Mouse (Mus musculus) cerebellum, postnatal 10 days (tissue): ENCODE results near the gene Id1.

Source experiments
- DNase-seq, 2 experiments: peaks; one replicate each; pipeline ENCODE4 v3.0.0; 2021; ENCODE audit warnings: mixed read lengths in 2 of 2

The Id1 gene

DNA sequence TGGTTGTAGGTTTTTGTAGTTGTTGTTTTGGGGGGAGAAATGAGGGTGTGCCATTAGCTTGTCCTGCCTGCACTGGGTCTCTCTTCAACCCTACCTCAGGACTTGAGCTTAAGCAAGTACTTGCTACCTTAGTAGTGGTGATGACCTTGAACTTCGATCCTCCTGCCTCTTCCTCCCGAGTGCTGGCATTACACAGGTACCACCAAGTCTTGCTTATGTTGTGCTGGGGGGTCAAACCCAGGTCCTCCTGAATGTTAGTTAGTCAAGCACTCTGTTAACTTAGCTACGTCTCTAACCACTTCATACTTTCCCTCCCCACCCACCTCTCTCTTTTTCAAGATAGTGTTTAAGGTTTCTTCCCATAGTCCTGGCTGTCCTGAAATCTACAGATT is 11.7 kb upstream of the Id1 start:
- no peak for DNase-seq

DNA sequence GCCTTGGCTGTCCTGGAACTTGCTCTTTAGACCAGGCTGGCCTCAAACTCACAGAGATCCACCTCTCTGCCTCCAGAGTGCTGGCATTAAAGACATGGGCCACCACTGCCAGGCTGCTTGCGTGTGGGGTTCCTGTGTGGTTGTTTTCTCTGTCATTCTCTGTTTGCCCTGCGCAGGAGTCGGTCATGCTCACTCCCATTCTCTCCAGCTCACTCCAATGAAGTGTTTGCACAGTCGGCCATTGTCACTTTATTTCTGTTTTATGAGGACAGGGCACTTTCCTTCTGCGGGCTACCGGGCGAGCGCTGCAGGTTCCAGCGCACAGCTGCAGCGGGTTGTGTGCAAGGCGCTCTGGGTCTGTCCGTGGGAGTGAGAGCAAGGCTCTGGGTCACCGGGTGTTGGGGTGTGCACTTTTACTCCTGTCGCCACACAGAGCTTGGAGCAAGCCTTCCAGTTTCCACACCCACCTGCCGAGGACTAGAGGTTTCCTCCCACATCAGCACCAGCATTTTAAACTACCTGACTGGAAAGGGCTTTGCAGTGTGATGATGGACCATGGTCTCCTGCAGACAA is 10.8 kb upstream of the Id1 start:
- no peak for DNase-seq

DNA sequence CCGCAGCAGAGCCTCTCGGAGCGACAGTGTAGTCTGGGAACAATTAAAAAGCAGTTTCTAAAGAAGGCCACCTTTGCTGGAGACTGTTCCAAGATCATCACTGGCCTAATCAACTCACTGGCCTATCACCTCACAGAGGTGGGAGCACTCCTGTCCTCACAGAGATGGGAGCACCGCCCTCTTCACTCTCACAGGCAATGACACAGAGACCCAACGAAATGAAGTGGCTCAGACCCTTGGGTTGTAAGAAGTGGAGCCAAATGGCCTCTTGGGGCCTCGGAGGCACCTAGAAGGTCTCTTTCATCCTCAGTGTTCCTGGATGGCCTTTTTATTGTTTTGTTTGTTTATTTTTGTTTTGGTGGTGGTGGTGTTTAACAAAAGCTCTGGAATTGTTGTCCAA is 9.8 kb upstream of the Id1 start:
- no peak for DNase-seq

DNA sequence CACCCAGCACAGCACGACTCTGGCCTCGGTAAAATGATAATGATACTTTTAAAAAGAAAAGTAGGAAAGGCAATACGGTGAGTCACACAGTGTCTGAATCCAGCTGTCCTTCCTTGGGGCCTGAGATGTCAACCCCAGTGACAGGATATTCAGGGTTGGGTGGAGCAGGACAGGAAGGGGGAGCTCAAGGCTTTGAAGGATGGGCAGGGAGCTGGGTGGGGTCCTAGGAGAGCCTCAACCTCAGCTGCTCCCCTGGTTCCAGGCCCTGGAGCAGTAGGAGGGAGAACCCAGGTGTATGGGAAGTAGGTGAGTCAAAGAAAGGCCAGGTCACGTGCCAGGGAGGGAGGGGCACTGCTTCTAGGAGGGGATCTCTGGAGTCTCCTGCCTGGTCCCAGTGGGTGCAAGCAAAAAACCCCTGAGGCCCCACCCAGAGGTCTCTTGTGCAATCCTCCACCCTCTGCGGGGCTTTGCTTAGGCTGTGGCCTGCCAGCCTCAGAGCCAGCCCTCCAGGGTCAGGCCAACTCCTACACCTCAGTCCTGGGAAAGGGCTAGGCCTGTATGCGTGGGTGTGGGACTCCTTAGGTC is 9.2 kb upstream of the Id1 start:
- DNase-seq = no peak

DNA sequence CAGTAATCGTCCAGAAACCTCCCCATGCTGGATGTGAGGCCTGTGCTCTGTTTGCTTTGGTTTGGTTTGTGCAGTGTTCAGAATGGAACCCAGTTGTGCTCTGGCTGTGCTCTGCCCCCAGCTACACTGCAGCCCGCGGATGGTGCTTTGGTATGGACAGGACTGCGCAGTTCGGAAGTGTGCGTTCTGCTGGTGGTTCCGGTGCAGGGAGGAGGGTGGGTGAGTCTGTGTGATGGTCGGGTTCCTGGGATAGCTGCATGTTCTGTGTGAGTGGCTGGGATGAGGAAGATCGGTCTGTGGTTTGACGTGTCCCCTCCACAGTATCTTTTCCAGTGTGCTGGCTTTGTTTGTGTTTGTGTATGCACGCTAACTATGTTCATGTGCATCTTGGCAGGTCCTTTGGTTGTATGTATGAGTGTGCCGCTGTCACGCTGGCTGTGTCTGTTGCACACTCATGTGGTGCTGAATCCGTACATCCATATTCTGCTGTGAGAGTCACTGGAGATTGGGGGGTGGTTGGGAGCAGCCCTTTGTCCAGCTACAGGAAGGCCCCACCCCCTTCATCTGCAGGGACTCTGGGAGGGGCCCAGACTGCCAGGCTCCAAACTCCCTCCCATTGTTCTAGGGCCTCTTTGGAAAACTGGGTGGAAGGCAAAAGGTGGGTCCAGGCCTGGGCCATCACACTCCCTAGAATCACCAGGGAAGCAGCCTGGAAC is 8.1 kb upstream of the Id1 start:
- DNase-seq = no peak

DNA sequence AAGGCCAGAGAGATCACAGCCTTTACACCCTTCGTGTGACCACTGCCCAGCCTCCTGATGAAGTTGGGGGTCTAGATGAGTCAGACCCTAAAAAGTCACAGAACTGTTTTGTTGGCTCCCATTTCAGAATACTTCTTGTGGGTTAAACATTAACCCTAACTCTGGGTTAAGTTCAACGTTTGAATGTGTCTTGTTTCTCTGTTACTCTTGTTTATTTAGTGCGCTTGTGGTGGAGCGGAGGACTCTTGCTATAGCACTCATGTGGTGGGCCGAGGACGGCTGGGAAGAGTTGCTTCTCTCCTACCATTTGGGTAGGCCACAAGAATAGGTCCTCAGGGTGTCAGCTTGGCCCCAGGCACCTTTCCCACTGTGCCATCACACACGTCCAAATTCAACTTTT is 7.5 kb upstream of the Id1 start:
- no peak for DNase-seq

DNA sequence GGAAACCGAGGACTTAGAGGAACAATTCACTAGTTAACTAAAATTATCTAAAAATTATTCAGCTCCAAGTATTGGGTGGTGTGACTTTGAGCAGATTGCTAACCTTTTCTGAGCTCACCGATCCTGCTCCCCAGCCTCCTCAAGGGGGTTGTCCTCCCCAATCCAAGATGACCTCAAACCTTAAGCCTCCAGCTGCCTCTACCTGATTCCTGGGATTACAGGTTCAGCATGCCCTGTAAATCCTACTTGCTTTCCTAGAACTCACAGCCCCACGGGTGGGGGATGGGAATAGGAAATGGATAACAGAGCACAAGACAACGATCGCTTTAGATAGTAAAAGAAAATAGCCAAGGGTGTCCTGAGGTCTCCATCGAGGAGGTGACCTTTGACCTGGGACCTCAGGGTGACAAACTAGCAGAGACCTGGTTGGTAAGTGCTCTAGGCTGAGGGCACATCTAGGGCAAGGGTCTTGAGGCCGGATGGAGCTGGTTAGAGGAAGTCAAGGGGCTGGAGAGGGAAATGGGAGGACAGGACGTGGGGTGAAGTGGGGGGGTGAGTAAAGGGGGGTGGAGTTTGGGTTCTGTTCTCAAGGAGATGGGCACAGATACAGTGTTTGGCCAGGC is 6.9 kb upstream of the Id1 start:
- DNase-seq = no peak

DNA sequence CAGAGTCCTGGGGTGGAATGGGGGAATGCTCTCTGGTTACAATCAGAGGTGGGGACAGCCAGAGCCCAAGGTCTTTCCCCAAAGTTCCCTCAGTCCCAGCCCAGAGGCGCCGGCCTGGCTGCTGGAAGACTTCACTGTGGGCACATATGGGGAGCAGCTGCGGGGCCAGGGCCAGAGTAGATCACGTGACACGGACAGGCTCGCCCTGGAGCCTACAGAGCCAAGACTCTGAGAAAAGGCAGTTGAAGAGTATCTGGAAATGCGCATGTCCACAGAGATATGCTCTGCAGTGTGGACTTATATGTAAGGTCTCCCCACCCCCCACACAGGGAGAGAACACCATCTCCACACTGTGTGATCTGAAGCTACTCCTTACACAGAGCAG is 6.4 kb upstream of the Id1 start:
- DNase-seq = peak; percentile 56 to 62

DNA sequence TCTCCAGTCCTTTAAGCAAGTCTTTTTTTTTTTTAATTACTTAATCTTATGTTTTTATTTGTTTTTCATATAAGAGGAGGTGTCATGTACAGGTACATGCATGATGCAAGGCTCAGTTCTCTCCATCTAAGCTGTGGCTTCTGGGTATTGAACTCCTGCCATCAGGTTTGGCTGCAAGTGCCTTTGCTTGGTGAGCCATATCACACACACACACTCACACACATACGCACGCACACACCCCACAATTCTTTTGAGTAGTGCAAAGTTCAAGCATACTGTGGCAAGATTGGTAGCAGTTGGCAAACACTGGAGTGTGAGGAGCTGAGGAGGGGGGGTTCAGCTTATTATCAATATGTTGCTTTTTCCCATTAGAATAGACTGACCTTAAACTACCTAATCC is 2.9 kb upstream of the Id1 start:
- peak in 1 of 2 experiments; percentile 53 for DNase-seq

DNA sequence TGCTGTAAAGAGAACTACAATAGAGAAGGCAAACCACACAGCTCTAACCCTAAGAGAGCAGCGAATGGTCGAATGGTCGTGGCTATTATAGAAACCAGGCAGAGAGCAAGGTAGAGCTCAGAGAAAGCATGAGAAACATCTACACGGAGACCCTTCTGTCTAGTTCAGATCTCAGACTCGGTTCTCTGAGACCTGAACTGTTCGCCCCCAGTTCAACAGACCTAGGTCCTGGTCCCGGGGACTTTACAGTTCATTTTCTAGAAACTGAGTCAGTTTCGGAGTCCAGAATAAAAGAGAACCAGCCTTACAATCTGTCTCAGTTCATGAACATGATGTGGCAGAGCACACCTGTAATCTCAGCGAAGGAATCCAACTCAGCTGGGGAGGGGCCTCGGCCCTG is 1.6 kb upstream of the Id1 start:
- DNase-seq = no peak

DNA sequence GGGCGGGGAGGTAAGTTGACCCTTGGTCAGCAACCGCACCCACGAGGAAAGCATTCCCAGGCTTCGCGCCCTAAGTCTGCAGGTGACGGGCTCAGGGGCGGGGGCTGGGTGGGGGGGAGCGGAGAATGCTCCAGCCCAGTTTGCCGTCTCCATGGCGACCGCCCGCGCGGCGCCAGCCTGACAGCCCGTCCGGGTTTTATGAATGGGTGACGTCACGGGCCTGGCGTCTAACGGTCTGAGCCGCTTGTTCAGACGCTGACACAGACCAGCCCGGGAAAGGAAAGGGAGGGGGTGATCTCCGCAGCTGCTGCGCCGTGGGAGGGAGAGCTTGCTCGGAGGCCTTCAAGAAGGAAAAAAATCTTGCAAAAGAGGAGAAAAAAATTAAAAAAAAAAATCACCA is 1.1 kb upstream of the Id1 start:
- DNase-seq = peak; percentile 96 to 97

DNA sequence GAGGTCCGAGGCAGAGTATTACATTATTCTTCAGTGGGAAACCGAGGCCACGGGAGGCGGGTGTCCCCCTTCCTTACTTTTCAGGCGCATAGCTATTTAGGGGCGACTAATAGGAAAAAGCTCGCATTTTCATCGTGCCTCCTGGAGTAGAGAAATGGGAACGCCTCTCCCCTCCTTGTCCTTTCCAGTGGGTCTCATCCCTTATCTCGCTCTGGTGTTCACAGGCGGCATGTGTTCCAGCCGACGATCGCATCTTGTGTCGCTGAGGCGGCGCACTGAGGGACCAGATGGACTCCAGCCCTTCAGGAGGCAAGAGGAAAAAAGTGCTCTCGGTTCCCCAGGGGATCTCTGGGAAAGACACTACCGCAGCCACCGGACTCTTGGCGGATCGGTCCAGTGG is 697 bp downstream of the Id1 start:
- peak; percentile 57 to 62 for DNase-seq

DNA sequence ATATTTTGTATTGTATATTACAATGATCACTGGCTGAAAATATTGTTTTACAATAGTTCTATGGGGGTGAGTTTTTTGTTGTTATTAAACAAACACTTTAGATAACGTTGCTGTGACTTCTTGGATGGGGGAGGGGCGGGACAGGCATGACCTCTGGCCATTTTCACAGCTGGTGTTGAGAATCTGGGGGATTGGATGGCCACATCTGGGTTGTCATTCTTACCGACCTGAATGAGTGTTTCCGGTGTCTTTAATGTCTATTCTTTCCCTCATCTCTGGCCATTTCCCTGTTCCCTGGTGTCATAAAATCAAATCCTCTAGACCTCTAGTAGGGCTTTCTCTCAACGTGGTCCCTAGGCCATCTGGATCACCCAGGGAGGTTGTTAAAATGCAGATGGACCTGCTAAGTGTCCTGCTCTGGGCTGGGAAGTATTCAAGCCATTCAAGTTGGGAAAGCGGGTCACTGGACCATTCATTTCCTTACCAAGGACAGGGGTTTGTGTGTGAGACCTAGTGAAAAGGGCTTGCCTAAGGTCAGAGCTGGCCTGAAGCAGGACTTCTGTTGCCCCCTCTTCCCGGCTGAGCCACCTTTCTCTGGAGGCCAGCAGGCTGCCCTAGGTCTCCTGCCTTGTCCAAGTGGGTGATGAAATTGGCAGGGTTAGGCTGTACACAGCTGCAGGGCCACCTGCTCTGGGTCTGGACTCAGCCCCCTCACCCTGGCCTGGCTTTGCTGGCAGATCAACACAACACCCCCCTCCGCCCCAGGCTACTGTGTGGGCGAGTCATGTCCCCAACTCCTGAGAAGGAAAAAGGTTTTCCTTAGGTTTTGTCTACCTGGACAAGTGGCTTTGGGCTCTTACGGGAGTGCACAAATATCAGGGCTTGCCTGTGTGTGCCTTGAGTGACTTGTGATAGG is 1.5 kb downstream of the Id1 start:
- DNase-seq = peak; percentile 55 to 73

DNA sequence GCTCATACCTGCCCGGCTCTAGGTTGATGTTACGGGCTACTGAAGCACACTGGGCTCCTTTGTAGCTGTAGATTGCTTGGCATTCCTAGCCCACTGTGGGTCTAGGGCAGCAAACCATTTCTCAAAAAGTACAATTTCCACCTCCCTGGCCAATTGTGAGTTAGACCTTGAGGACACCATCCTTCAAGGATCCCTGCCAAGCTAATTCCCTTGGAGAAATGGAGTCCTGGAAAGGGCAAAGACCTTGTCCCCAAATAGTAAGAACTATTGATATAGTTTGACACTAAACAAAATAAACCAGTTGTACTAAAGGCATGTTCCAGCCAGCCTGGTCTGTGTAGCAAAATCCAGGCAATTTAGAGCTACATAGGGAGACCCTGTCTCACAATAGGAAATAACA is 2.3 kb downstream of the Id1 start:
- DNase-seq = no peak

DNA sequence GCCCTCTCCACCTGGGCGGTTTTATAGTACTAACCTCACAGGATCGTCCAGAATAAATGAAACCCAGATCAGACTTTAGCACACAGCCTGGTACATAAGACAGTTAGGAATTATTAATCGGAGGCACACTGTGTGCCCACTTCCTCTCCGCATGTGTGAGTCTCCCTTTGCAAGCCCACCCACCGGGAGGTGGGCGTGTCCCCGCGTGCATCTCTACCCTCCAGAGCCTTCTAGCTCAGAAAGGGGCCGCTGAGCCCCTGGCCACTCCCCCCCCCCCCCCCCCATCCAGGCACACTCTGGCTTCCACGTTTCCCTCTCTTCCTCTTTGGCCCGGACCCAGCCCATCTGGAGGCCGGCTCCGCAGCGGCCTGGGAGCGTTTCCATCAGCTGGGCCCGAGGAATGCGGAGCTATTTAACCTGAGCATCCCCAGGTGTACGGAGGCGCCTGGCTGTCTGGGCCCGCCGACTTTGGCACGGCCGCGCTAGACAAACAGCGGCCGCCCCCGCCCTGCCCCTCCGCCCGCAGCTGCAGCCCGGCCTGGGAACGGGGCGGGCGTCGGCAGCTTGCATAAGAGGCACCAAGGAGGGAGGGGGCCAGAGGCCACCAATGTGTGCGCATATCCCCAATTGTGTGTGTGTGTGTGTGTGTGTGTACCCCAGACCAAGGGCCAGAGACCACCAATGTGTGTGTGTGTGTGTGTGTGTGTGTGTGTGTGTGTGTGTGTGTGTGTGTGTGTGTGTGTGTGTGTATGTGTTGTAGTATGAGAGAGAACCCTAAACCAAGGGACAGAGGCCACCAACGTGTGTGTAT is 3.2 kb downstream of the Id1 start:
- DNase-seq = peak; percentile 70 to 78

DNA sequence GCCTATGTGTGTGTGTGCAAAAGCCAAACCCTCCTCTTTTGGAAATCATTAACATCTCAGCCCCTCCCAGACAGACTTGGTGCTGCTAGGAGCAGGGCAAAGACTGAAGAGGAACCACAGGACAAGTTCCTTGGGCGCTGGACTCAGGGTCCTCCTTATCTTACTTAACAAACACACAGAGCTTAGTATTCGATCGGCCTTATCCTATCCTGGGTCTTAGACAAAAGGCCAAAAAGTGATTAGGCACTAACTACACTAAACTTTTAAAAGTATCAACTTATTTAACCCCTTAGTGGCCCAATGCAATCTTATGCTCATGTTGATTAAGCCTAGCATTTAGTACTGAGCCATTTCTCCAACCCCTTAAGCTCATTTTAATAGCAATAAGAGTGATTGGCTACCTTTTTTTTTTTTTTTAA is 3.8 kb downstream of the Id1 start:
- DNase-seq = no peak

DNA sequence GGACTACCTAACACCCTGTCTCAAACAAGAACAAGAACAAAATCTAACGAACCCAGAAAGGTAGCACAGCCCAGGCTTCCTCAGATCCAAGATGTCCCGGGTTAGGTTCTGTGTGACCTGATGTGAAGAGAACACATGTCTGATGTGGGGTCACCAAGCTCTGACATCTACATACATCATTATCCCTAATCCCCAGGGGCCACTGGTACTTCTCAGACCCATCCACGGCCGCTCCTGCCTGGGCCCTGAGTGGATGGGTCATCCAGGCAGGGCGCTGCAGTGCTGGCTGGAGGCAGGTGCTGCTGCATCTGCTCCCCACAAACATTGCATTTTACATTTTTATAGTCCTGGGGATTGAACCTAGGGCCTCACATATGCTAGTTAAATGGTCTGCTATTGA is 4.4 kb downstream of the Id1 start:
- DNase-seq = no peak

DNA sequence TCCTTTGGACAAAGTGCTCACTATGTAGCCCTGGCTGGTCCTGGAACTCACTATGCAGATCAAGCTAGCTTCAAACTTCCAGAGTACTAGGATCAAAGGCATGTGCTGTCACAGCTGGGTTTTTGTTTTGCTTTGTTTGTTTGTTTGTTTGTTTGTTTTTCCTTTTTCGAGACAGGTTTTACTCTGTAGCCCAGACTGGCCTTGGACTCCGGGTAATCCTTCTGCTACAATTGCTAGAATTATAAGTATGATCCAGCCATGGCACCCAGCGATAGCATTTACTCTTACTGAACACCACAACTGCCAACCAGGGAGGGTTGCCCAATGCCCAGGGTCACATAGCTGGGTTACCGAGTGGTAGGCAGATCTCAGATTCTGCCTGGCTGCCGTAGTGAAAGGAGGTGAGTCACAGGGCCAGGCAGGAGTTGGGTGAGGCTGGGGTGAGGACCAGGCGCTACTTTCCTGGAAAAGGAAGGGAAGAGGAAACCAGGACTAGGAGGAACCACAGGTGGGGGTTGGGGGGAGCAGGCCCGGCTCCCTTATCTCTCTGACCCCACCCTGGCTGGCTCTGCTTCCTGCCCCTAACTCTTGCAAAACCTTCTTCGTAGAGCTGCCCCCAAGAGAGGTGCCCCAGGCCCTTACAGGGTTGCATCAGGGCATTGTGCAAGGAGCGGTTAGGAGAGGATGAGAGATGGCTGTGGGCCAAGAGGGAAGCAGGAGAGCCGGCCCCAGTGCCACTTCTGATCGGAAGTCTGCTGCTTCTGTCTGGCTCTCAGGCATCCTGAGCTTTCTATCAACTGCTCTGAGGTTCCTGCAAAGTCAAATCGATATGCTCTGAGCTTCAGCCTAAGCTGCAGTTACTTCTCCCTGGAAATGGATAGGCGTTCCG is 5.3 kb downstream of the Id1 start:
- peak; percentile 64 to 72 for DNase-seq

DNA sequence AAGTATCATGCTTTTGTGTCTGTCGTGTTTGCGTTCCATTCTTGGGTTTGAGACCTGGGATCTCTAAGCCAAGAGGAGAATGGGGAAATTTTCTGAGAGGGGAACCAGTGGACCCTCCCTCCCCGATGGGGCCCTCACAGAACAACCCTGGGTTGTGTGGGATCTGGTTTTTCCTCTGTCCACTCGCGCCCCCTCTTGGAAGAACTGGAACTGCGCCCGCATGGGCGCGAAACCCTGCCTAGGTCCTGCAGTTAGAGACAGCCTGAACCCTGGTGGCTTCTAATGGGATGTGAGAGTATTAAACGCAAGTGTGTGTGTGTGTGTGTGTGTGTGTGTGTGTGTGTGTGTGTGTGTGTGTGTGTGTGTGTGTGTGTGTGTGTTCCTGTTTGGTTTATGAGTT is 6.4 kb downstream of the Id1 start:
- DNase-seq = peak; percentile 81 to 85

DNA sequence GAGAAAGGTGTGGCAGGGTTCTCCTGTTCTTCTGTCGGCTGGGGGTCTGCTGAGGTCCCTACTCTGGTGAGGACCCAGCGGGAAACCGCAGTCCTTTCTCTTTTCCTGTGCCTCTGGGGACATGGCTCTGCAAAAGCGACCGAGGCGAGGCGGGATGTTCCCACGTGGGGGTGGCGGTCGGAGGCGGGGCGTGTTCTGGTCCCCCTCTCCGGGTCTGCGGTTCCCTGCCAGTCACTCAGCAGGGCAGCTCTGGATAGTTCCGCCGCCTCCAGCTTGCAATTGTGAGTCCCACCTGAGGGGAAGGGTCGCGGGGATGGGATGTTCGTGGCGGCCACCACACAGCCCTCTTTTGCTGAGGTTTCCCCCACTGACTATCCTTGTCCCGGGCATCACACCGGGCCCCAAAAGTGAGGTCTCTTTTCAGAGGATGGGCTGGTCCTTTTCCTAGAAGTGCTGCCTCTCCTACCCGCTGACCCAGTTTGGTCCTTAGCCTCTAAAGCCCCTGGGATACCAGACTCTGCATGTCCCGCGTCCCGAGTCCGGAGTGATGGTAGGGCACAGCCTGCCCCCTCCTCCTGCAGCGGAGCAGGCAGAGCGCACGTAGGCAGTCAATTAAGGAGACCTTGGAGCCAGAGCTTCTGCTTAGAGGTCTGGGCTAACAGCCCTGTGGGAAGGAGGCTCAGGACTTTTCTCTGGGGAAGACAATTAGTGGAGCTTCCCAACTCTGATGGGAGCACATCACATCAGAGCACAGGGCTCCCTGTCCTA is 18.1 kb downstream of the Id1 start, which contains the start of gene Cox4i2:
Gene Cox4i2, plus strand, starts transcription at position 230 of the 768 bp plus-strand sequence.
- peak; percentile 28 to 40 for DNase-seq
